Comparison of ENCODE assay signal across 8 mouse cellular contexts in genomic region chr13:73331736-73332135, GRCm38 (mm10). TPM values are rescaled to one million over a fixed set of nuclear protein-coding genes. Genes with fewer than 3 reads are reported as not detected.
DNase-seq lines count a peak whose midpoint lies in the region; ATAC-seq lines count a peak whose summit lies in the region.

No protein-coding gene starts in this region.

- no peak overlapping the region for H3K27ac ChIP-seq in forebrain, embryonic 15.5 days (replicated peaks)
- H3K27ac ChIP-seq in liver, embryonic 12.5 days = peak overlapping the region; percentile 77; the same call in 1 of the 2 replicates

- H3K9ac ChIP-seq in forebrain, embryonic 15.5 days (replicated peaks) = peak overlapping the region; percentile 85
- peak overlapping the region; percentile 85 for H3K9ac ChIP-seq in liver, embryonic 12.5 days

- H3K27me3 ChIP-seq in forebrain, embryonic 15.5 days = no peaks in the 10 kb centered on the region
- H3K27me3 ChIP-seq in liver, embryonic 12.5 days (replicated peaks) = no peaks in the 10 kb centered on the region

- peak overlapping the region; percentile 78 for H3K4me3 ChIP-seq in forebrain, embryonic 15.5 days
- H3K4me3 ChIP-seq in liver, embryonic 12.5 days = peak overlapping the region; percentile 85

- no peaks in the 10 kb centered on the region for H3K36me3 ChIP-seq in forebrain, embryonic 15.5 days
- peaks cover 11% of the 10 kb centered on the region; the same call in 1 of the 2 replicates for H3K36me3 ChIP-seq in liver, embryonic 12.5 days

- H3K9me3 ChIP-seq in forebrain, embryonic 15.5 days = no peaks in the 10 kb centered on the region
- H3K9me3 ChIP-seq in liver, embryonic 12.5 days (replicated peaks) = no peaks in the 10 kb centered on the region

- H3K4me2 ChIP-seq in forebrain, embryonic 15.5 days (replicated peaks) = peak overlapping the region; percentile 93
- H3K4me2 ChIP-seq in liver, embryonic 12.5 days = peak overlapping the region; percentile 89

- peak; percentile 11 for DNase-seq in adrenal gland, postnatal 14 days
- no peak for DNase-seq in adrenal gland, postnatal 25 days
- peak; percentile 12 for DNase-seq in 3T3-L1 (ENCODE audit: low read depth, low spot score)
- DNase-seq in spleen, postnatal 36 days (ENCODE audit: low spot score in 2 of 2) = no peak
- DNase-seq in cerebellum, postnatal 4 days (ENCODE audit: low spot score in 2 of 2) = no peak

- 71% methylated on average over 3 of the region's 3 CpGs for WGBS in forebrain, embryonic 15.5 days
- 34% methylated on average over 3 of the region's 3 CpGs for WGBS in liver, embryonic 12.5 days (ENCODE audit: insufficient replicate concordance)

- peaks cover 29% of the 10 kb centered on the region for H3K4me1 ChIP-seq in forebrain, embryonic 15.5 days
- peaks cover 45% of the 10 kb centered on the region for H3K4me1 ChIP-seq in liver, embryonic 12.5 days

- no peak for ATAC-seq in forebrain, embryonic 15.5 days (replicated peaks)
- no peak for ATAC-seq in liver, embryonic 12.5 days
- ATAC-seq in cerebellum, adult (ENCODE audit: insufficient number of reproducible peaks, low FRiP score, low TSS enrichment) = no peak

RNA-seq across cellular contexts. Expression of gene Ndufs6, which starts 3.4 kb away (rescaled TPM):
- 425 and 429 TPM in 2 replicates for total RNA-seq in adrenal gland, postnatal 14 days (2021)
- total RNA-seq in adrenal gland, postnatal 25 days (2021) = 214 and 226 TPM in 2 replicates
- 357 and 367 TPM in 2 replicates for polyA plus RNA-seq in forebrain, embryonic 15.5 days (2015; fragmentation: Nextera tagmentation; extraction: Ambion mirVana)
- polyA plus RNA-seq in liver, embryonic 12.5 days (2016; fragmentation: Nextera tagmentation; extraction: Ambion mirVana) = 300 and 310 TPM in 2 replicates

RNA-seq across cellular contexts. Expression of gene Mrpl36, which starts 3.4 kb away (rescaled TPM):
- total RNA-seq in adrenal gland, postnatal 14 days (2021) = 63.2 and 65.9 TPM in 2 replicates
- total RNA-seq in adrenal gland, postnatal 25 days (2021) = 70.5 and 72.8 TPM in 2 replicates
- 91.0 and 99.8 TPM in 2 replicates for polyA plus RNA-seq in forebrain, embryonic 15.5 days (2015; fragmentation: Nextera tagmentation; extraction: Ambion mirVana)
- polyA plus RNA-seq in liver, embryonic 12.5 days (2016; fragmentation: Nextera tagmentation; extraction: Ambion mirVana) = 142 and 151 TPM in 2 replicates

Comparison
In these comparisons a context has a peak if more than half of its experiments do, and no peak if none do; other contexts are left out.
1. DNase-seq: peak in adrenal gland, postnatal 14 days (single experiment) and 3T3-L1 (single experiment); none in adrenal gland, postnatal 25 days (single experiment), spleen, postnatal 36 days (0 of 2) and cerebellum, postnatal 4 days (0 of 2).